Mouse (Mus musculus) ES-E14 (cell line): Measurements from ENCODE around the gene Ehd2.

Source experiments
- HCFC1 ChIP-seq: IDR thresholded peaks from 2 replicates; pipeline ENCODE4 v1.6.1; 2012; ENCODE audit warnings: low read length, inconsistent platforms, borderline replicate concordance; ENCODE audit not compliant: insufficient read depth
- MAFK ChIP-seq: IDR thresholded peaks from 2 replicates; pipeline ENCODE4 v1.6.1; 2014; ENCODE audit warnings: mild to moderate bottlenecking, low read depth, low read length, inconsistent platforms; ENCODE audit not compliant: insufficient read depth
- ZNF384 ChIP-seq: IDR thresholded peaks from 2 replicates; pipeline ENCODE4 v1.6.1; 2012; ENCODE audit warnings: low read depth, low read length, inconsistent platforms

DNA sequence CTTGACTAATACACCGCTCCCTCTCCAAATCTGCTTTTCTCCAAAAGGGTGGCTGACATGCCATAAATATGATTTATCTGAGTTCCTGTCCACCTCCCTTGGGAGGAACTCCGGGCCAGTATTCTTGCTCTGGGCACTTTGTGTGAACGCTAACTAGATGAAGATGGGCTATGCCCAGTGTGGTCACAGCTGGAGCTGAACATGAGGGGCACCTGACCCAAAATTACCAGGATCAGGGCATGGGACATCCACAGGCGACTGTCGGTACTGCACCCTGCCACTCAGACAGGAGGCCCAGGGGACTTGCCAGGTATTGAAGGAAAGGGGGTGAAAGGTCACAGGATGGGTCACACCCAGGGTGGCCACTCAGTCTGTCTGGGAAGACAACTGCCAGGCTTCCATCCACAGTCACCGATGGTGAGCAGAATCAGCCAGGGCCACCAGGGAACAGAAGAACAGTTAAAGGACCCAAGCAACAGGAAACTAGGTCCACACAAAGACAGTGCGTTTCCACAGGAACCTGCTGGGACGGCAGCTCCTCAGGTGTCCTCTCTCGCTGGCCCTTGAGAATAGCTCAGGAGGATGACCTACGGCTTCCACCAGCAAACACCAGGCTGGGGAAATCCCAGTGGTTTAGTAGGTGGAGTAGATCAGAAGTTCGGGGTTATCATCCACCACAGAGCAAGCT lies 45.4 kb upstream of the Ehd2 start:
- TF ChIP-seq HCFC1 (no peak), ZNF384 (no peak), MAFK (no peak)
